Mouse (Mus musculus): Measurements from ENCODE around the gene Islr2. TPM values are rescaled to one million over a fixed set of nuclear protein-coding genes. Genes with fewer than 3 reads are reported as not detected.
A peak's percentile ranks its signal among the peaks of the same experiment; 100 is the strongest.

Islr2 gene
- polyA plus RNA-seq, 1 experiment from 2014 or later: 51.6 TPM

GRCm38 (mm10) chr9:58200270-58201090 is 3.6 kb downstream of the Islr2 start:
- DNase-seq: peak; percentile 45
- peaks cover 31% of the 10 kb centered on the region for H3K4me1 ChIP-seq (ENCODE audit: control insufficient read depth, insufficient read depth, low read length)
- peak overlapping the region; percentile 48 for H3K9ac ChIP-seq (replicated peaks; ENCODE audit: low read length)
- no peaks in the 10 kb centered on the region for H3K9me3 ChIP-seq (ENCODE audit: control insufficient read depth, low read length)
- H3K4me2 ChIP-seq (ENCODE audit: low read length): peak overlapping the region; percentile 63
- WGBS: 6% methylated on average over 11 of the region's 11 CpGs
- H3K36me3 ChIP-seq (ENCODE audit: control insufficient read depth, insufficient read depth, low read length): no peaks in the 10 kb centered on the region
- H3K27ac ChIP-seq (replicated peaks; ENCODE audit: low read depth, low read length): peak overlapping the region; percentile 90
- H3K27me3 ChIP-seq (ENCODE audit: control insufficient read depth, insufficient read depth, low read length): peaks cover 79% of the 10 kb centered on the region
- peak overlapping the region; percentile 41 for H3K4me3 ChIP-seq (replicated peaks; ENCODE audit: low read depth, low read length)
- no peak for ATAC-seq (ENCODE audit: low FRiP score, low TSS enrichment)

DNA sequence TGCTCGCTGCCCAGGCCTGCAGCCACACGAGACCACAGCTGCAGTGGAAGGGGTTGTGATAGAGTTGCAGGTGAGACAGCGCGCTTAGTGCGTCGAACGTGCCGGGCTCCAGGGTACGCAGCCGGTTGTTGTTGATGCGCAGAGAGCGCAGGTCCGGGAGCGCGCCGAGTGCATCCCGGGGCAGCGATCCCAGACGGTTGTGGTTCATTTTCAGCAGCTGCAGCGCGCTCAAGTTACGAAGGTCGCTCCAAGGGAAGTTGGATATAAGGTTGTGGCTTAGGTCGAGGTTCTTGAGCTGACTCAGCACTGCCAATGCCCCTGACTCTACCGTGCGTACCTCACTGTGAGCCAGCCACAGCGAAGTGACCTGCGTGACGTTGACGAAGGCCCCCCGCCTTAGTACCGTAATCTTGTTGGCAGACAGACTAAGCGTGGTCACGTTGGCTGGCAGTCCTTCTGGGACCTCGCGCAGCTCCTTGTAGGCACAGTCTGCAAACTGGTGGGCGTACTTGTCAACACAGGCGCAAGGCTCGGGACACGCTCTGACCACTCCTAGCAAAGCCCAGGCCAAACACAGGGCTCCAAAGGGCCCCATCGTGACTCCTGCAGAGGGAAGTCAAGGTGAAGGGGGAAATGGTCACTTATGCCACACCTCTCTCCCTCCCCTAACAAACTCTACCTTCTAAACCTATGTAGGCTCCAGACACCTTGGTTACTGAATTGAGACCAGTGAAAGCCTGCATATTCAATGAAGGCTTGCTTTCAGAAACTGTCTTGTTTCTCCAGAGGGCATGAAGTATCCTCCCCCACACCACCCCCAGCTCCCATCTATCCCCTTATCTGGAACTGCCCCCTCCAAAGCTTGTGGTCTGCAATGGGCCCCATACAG is 4.5 kb downstream of the Islr2 start:
- peaks cover 31% of the 10 kb centered on the region for H3K4me1 ChIP-seq (ENCODE audit: control insufficient read depth, insufficient read depth, low read length)
- under 1% methylated on average over 41 of the region's 41 CpGs for WGBS
- no peaks in the 10 kb centered on the region for H3K9me3 ChIP-seq (ENCODE audit: control insufficient read depth, low read length)
- H3K4me3 ChIP-seq (replicated peaks; ENCODE audit: low read depth, low read length): peak overlapping the region; percentile 41
- peak overlapping the region; percentile 48 for H3K9ac ChIP-seq (replicated peaks; ENCODE audit: low read length)
- H3K27me3 ChIP-seq (ENCODE audit: control insufficient read depth, insufficient read depth, low read length): peaks cover 79% of the 10 kb centered on the region
- no peak for ATAC-seq (ENCODE audit: low FRiP score, low TSS enrichment)
- H3K36me3 ChIP-seq (ENCODE audit: control insufficient read depth, insufficient read depth, low read length): no peaks in the 10 kb centered on the region
- H3K4me2 ChIP-seq (ENCODE audit: low read length): peak overlapping the region; percentile 63
- H3K27ac ChIP-seq (replicated peaks; ENCODE audit: low read depth, low read length): peak overlapping the region; percentile 90
- DNase-seq: peak; percentile 59

DNA sequence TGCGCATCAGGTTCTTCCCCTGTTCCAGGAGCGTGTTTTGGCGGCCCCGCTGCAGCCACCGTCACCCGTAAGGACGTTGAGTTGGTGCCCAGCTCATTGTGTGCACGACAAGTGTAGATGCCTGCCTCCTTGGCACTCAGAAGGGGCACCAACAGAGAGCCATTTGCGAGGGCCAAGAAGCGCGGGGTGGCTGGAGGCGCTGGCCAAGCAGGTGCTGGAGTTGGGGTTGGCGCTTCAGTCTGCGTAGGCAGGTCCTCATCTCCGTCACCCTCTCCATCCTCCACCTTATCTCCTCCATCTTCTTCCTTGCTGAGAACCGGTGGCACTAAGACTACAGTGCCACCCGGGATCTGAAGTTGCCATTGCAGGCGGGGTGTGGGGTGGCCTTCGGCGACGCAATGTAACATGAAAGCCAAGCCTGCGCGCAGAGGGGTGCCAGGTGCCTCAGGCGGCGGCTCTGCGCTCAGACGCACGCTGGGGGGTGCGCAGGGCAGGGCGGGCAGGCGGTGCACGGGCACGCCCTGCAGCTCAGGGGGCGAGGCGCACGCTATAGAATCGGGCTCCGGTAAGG is 5.2 kb downstream of the Islr2 start:
- WGBS: 1% methylated on average over 38 of the region's 38 CpGs
- H3K9ac ChIP-seq (replicated peaks; ENCODE audit: low read length): peak overlapping the region; percentile 48
- H3K4me1 ChIP-seq (ENCODE audit: control insufficient read depth, insufficient read depth, low read length): peaks cover 31% of the 10 kb centered on the region
- H3K27me3 ChIP-seq (ENCODE audit: control insufficient read depth, insufficient read depth, low read length): peaks cover 77% of the 10 kb centered on the region
- ATAC-seq (ENCODE audit: low FRiP score, low TSS enrichment) (no peak), DNase-seq (peak; percentile 56)
- H3K4me2 ChIP-seq (ENCODE audit: low read length): peak overlapping the region; percentile 63
- no peaks in the 10 kb centered on the region for H3K9me3 ChIP-seq (ENCODE audit: control insufficient read depth, low read length)
- peak overlapping the region; percentile 41 for H3K4me3 ChIP-seq (replicated peaks; ENCODE audit: low read depth, low read length)
- peak overlapping the region; percentile 90 for H3K27ac ChIP-seq (replicated peaks; ENCODE audit: low read depth, low read length)
- no peaks in the 10 kb centered on the region for H3K36me3 ChIP-seq (ENCODE audit: control insufficient read depth, insufficient read depth, low read length)

DNA sequence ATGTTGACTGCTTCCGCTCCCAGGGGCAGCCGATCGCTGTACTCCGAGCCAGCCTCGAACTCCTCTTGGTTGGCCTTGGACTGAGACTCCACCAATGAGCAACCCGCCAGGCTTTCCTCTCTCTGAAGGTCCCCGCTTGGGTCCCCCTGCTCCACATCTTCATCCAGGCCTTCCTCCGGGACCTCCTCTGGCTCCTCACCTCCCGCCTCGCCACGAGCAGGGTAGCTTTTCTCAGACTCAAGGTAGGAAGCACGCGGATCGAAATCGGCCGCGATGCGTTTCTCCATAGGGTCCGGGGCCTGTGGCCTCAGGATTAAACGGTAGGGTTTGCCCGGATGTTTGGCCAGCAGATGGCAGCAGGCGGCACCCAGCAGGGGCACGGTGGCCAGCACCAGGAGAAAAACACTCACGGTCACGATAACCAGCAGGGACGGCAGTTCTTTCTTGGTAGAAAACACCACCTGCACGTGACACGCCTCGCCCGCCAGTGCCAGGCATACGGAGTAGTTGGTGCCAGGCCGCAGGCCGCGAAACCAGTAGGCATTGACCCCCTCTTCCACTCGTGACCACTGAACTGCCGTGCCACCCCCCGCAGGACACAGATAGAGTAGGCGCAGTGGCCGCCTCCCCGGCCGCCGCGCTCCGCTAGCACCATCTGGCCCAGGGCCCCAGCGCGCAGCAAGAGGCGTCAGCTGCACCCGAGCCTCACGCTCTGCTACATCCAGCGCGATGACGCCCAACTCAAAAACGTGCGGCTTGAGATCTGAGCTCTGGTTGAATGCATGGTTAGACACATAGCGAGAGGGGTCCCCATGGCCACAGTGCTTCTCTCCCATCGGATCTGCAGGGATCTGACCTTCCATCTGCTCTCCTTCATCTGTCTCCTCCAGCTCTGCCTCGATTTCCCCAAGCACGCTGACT is 6.1 kb downstream of the Islr2 start:
- H3K9ac ChIP-seq (replicated peaks; ENCODE audit: low read length): peak overlapping the region; percentile 48
- peaks cover 71% of the 10 kb centered on the region for H3K27me3 ChIP-seq (ENCODE audit: control insufficient read depth, insufficient read depth, low read length)
- H3K4me1 ChIP-seq (ENCODE audit: control insufficient read depth, insufficient read depth, low read length): peaks cover 31% of the 10 kb centered on the region
- no peak for ATAC-seq (ENCODE audit: low FRiP score, low TSS enrichment)
- no peaks in the 10 kb centered on the region for H3K9me3 ChIP-seq (ENCODE audit: control insufficient read depth, low read length)
- peak overlapping the region; percentile 90 for H3K27ac ChIP-seq (replicated peaks; ENCODE audit: low read depth, low read length)
- H3K4me3 ChIP-seq (replicated peaks; ENCODE audit: low read depth, low read length): peak overlapping the region; percentile 41
- H3K4me2 ChIP-seq (ENCODE audit: low read length): peak overlapping the region; percentile 63
- no peaks in the 10 kb centered on the region for H3K36me3 ChIP-seq (ENCODE audit: control insufficient read depth, insufficient read depth, low read length)
- DNase-seq: peak; percentile 79
- WGBS: 1% methylated on average over 58 of the region's 58 CpGs

GRCm38 (mm10) chr9:58196610-58197567 is 7.2 kb downstream of the Islr2 start:
- peak overlapping the region; percentile 90 for H3K27ac ChIP-seq (replicated peaks; ENCODE audit: low read depth, low read length)
- H3K4me1 ChIP-seq (ENCODE audit: control insufficient read depth, insufficient read depth, low read length): peaks cover 22% of the 10 kb centered on the region
- H3K36me3 ChIP-seq (ENCODE audit: control insufficient read depth, insufficient read depth, low read length): no peaks in the 10 kb centered on the region
- peak overlapping the region; percentile 48 for H3K9ac ChIP-seq (replicated peaks; ENCODE audit: low read length)
- H3K4me2 ChIP-seq (ENCODE audit: low read length): peak overlapping the region; percentile 63
- peak overlapping the region; percentile 41 for H3K4me3 ChIP-seq (replicated peaks; ENCODE audit: low read depth, low read length)
- peak; percentile 54 for DNase-seq
- ATAC-seq (ENCODE audit: low FRiP score, low TSS enrichment): no peak
- no peaks in the 10 kb centered on the region for H3K9me3 ChIP-seq (ENCODE audit: control insufficient read depth, low read length)
- peaks cover 62% of the 10 kb centered on the region for H3K27me3 ChIP-seq (ENCODE audit: control insufficient read depth, insufficient read depth, low read length)
- WGBS: 2% methylated on average over 46 of the region's 46 CpGs

DNA sequence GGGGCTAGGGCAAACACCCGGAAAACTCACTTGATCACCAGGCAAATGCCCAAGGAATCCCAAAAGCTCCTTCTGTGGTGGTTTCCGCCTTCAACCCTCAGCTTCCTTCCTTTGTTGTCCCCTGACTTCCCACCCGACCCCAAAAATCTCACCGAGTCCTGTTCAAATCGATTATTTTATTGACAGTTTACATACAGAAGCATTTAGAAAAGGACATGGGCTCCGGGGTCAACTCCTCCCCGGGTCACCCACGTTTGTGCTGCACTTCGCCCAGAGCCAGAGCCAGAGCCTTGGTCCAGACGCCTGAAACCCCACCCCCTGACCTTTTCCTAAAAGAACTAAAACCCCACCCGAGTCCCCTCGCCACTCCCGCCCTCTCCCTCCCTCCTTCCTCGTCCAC is 8.0 kb downstream of the Islr2 start:
- no peak for DNase-seq
- Histone ChIP-seq H3K27me3 (ENCODE audit: control insufficient read depth, insufficient read depth, low read length) (peaks cover 56% of the 10 kb centered on the region), H3K4me1 (ENCODE audit: control insufficient read depth, insufficient read depth, low read length) (peaks cover 19% of the 10 kb centered on the region), H3K27ac (replicated peaks; ENCODE audit: low read depth, low read length) (peak overlapping the region; percentile 90), H3K4me3 (replicated peaks; ENCODE audit: low read depth, low read length) (peak overlapping the region; percentile 41), H3K9ac (replicated peaks; ENCODE audit: low read length) (peak overlapping the region; percentile 48), H3K36me3 (ENCODE audit: control insufficient read depth, insufficient read depth, low read length) (no peaks in the 10 kb centered on the region), H3K9me3 (ENCODE audit: control insufficient read depth, low read length) (no peaks in the 10 kb centered on the region), H3K4me2 (ENCODE audit: low read length) (peak overlapping the region; percentile 63)
- no peak for ATAC-seq (ENCODE audit: low FRiP score, low TSS enrichment)
- 3% methylated on average over 14 of the region's 14 CpGs for WGBS

DNA sequence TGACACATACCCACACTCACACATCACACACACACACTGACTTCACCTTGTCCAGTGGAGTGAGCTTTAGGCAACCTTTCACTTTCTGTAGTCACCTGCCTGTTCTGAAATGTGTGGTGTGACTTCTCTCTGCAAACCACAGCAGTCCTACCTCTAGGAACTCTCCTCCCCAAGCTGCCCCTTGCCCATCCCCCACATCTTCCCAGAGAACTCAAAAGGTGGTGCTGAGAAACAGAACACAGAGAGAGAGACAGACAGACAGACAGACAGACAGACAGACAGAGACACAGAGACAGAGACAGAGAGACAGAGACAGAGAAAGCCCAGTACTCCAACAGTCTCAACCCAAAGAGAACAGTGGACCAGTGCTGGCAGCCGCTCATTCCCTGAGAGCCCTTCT is 8.4 kb downstream of the Islr2 start:
- peak overlapping the region; percentile 48 for H3K9ac ChIP-seq (replicated peaks; ENCODE audit: low read length)
- H3K27ac ChIP-seq (replicated peaks; ENCODE audit: low read depth, low read length): peak overlapping the region; percentile 90
- no peaks in the 10 kb centered on the region for H3K36me3 ChIP-seq (ENCODE audit: control insufficient read depth, insufficient read depth, low read length)
- H3K4me2 ChIP-seq (ENCODE audit: low read length): peak overlapping the region; percentile 63
- H3K27me3 ChIP-seq (ENCODE audit: control insufficient read depth, insufficient read depth, low read length): peaks cover 51% of the 10 kb centered on the region
- no peak for DNase-seq
- WGBS: 5% methylated on average over 1 of the region's 1 CpGs
- H3K4me3 ChIP-seq (replicated peaks; ENCODE audit: low read depth, low read length): peak overlapping the region; percentile 41
- H3K4me1 ChIP-seq (ENCODE audit: control insufficient read depth, insufficient read depth, low read length): peaks cover 19% of the 10 kb centered on the region
- H3K9me3 ChIP-seq (ENCODE audit: control insufficient read depth, low read length): no peaks in the 10 kb centered on the region
- no peak for ATAC-seq (ENCODE audit: low FRiP score, low TSS enrichment)

Measured in midbrain, embryonic 14.5 days (tissue).